Mouse (Mus musculus) MEL (cell line): ENCODE results near the gene Hba-x. TPM values are rescaled to one million over a fixed set of nuclear protein-coding genes. Genes with fewer than 3 reads are reported as not detected.

Experiments used
- DNase-seq: peaks from one replicate; pipeline ENCODE4 v3.0.0; 2011; ENCODE audit warnings: low read depth, low spot score
- H3K27ac ChIP-seq: 2 replicates; pipeline ENCODE4 v1.5.1; 2012; ENCODE audit warnings: low read depth, mild to moderate bottlenecking, control low read depth, low read length, moderate library complexity; ENCODE audit not compliant: control insufficient read depth
- H3K27me3 ChIP-seq, 2 experiments: fragments of 150-350 bp in 1 of 2; sonication (generic) in 1 of 2; 2 replicates each; pipeline ENCODE4 v1.6.1; 2012; ENCODE audit warnings: low read length in 2 of 2, mild to moderate bottlenecking in 2 of 2, improper control_type of control experiment in 1 of 2, moderate library complexity in 1 of 2; ENCODE audit not compliant: insufficient read depth in 2 of 2, control insufficient read depth in 1 of 2
- H3K36me3 ChIP-seq, 2 experiments: 2 replicates each; pipeline ENCODE4 v1.6.1; 2012 to 2014; ENCODE audit warnings: low read length in 2 of 2, improper control_type of control experiment in 1 of 2, inconsistent platforms in 1 of 2, mild to moderate bottlenecking in 1 of 2; ENCODE audit not compliant: insufficient read depth in 2 of 2, control insufficient read depth in 1 of 2
- H3K4me1 ChIP-seq, 2 experiments: fragments of 150-350 bp in 1 of 2; sonication (generic) in 1 of 2; 2 replicates each; pipeline ENCODE4 v1.6.1; 2012; ENCODE audit warnings: low read length in 2 of 2, improper control_type of control experiment in 1 of 2, mild to moderate bottlenecking in 1 of 2; ENCODE audit not compliant: insufficient read depth in 2 of 2, control insufficient read depth in 1 of 2
- H3K4me3 ChIP-seq, 2 experiments: fragments of 150-350 bp in 1 of 2; sonication (generic) in 1 of 2; 2 replicates each; pipeline ENCODE4 v1.5.1; 2012; ENCODE audit warnings: low read depth in 2 of 2, low read length in 2 of 2, mild to moderate bottlenecking in 2 of 2, moderate library complexity in 2 of 2, control low read depth in 1 of 2, improper control_type of control experiment in 1 of 2; ENCODE audit not compliant: control insufficient read depth in 1 of 2, insufficient read depth in 1 of 2
- H3K79me2 ChIP-seq: 2 replicates; pipeline ENCODE4 v1.6.1; 2012; ENCODE audit warnings: mild to moderate bottlenecking, low read length, moderate library complexity; ENCODE audit not compliant: control insufficient read depth, poor library complexity, insufficient read depth
- H3K9ac ChIP-seq: 2 replicates; pipeline ENCODE4 v1.6.1; 2012; ENCODE audit warnings: low read depth, mild to moderate bottlenecking, control low read depth, low read length, moderate library complexity; ENCODE audit not compliant: control insufficient read depth, poor library complexity, severe bottlenecking
- H3K9me3 ChIP-seq: fragments of 150-350 bp; sonication (generic); replicated peaks from 2 replicates; pipeline ENCODE4 v1.6.1; 2012; ENCODE audit warnings: mild to moderate bottlenecking, low read length, improper control_type of control experiment, moderate library complexity; ENCODE audit not compliant: insufficient read depth
- BHLHE40 ChIP-seq: IDR thresholded peaks from 2 replicates; pipeline ENCODE4 v1.6.1; 2012; ENCODE audit warnings: low read depth, mild to moderate bottlenecking, inconsistent platforms, low read length, improper control_type of control experiment, borderline replicate concordance
- CHD1 ChIP-seq: IDR thresholded peaks from 2 replicates; pipeline ENCODE4 v1.6.1; 2012; ENCODE audit warnings: low read depth, mild to moderate bottlenecking, inconsistent platforms, low read length, improper control_type of control experiment
- CHD2 ChIP-seq: IDR thresholded peaks from 2 replicates; pipeline ENCODE4 v1.6.1; 2011; ENCODE audit warnings: low read length, improper control_type of control experiment
- CTCF ChIP-seq, 3 experiments: IDR thresholded peaks in 2 of 3; conservative IDR thresholded peaks in 1 of 3; 2 replicates each; pipeline ENCODE4 v1.5.1; 2011 to 2012; ENCODE audit warnings: low read length in 3 of 3, low read depth in 2 of 3, mild to moderate bottlenecking in 2 of 3, improper control_type of control experiment in 1 of 3, inconsistent platforms in 1 of 3, mixed read lengths in 1 of 3, moderate library complexity in 1 of 3; ENCODE audit not compliant: control insufficient read depth in 1 of 3, insufficient read depth in 1 of 3, poor library complexity in 1 of 3, severe bottlenecking in 1 of 3
- E2F4 ChIP-seq: IDR thresholded peaks from 2 replicates; pipeline ENCODE4 v1.6.1; 2011; ENCODE audit warnings: low read depth, low read length, improper control_type of control experiment, borderline replicate concordance
- ELF1 ChIP-seq: IDR thresholded peaks from 2 replicates; pipeline ENCODE4 v1.6.1; 2014; ENCODE audit warnings: low read depth, mild to moderate bottlenecking, inconsistent platforms, low read length, improper control_type of control experiment, moderate library complexity
- EP300 ChIP-seq, 2 experiments: IDR thresholded peaks; 2 replicates each; pipeline ENCODE4 v1.6.1; 2011; ENCODE audit warnings: improper control_type of control experiment in 2 of 2, low read length in 2 of 2, low read depth in 1 of 2, mild to moderate bottlenecking in 1 of 2
- ETS1 ChIP-seq: IDR thresholded peaks from 2 replicates; pipeline ENCODE4 v1.6.1; 2012; ENCODE audit warnings: low read depth, mild to moderate bottlenecking, inconsistent platforms, low read length, improper control_type of control experiment, moderate library complexity
- GABPA ChIP-seq: IDR thresholded peaks from 2 replicates; pipeline ENCODE4 v1.6.1; 2012; ENCODE audit warnings: low read depth, mild to moderate bottlenecking, inconsistent platforms, low read length, improper control_type of control experiment, moderate library complexity
- GATA1 ChIP-seq: IDR thresholded peaks from 2 replicates; pipeline ENCODE4 v1.6.1; 2011; ENCODE audit warnings: low read depth, low read length, improper control_type of control experiment
- HCFC1 ChIP-seq: IDR thresholded peaks from 2 replicates; pipeline ENCODE4 v1.6.1; 2012; ENCODE audit warnings: low read depth, mild to moderate bottlenecking, inconsistent platforms, low read length, improper control_type of control experiment, moderate library complexity
- JUND ChIP-seq: IDR thresholded peaks from 2 replicates; pipeline ENCODE4 v1.6.1; 2011; ENCODE audit warnings: low read depth, mild to moderate bottlenecking, improper control_type of control experiment, low read length
- KAT2A ChIP-seq: conservative IDR thresholded peaks from 2 replicates; pipeline ENCODE4 v1.6.1; 2012; ENCODE audit warnings: low read depth, low read length, improper control_type of control experiment, inconsistent platforms
- MAFK ChIP-seq: IDR thresholded peaks from 2 replicates; pipeline ENCODE4 v1.6.1; 2011; ENCODE audit warnings: low read depth, mild to moderate bottlenecking, low read length, improper control_type of control experiment, borderline replicate concordance
- MAX ChIP-seq: IDR thresholded peaks from 2 replicates; pipeline ENCODE4 v1.6.1; 2011; ENCODE audit warnings: low read length, improper control_type of control experiment
- MAZ ChIP-seq: IDR thresholded peaks from 2 replicates; pipeline ENCODE4 v1.6.1; 2012; ENCODE audit warnings: low read depth, mild to moderate bottlenecking, inconsistent platforms, low read length, improper control_type of control experiment
- MEF2A ChIP-seq: IDR thresholded peaks from 2 replicates; pipeline ENCODE4 v1.6.1; 2014; ENCODE audit warnings: low read depth, mild to moderate bottlenecking, inconsistent platforms, low read length, improper control_type of control experiment; ENCODE audit not compliant: poor library complexity, insufficient replicate concordance, severe bottlenecking; ENCODE audit errors: extremely low read depth
- MXI1 ChIP-seq: IDR thresholded peaks from 2 replicates; pipeline ENCODE4 v1.6.1; 2011; ENCODE audit warnings: mild to moderate bottlenecking, low read depth, low read length, improper control_type of control experiment
- MYB ChIP-seq: IDR thresholded peaks from 2 replicates; pipeline ENCODE4 v1.6.1; 2011; ENCODE audit warnings: mild to moderate bottlenecking, low read depth, low read length, improper control_type of control experiment
- MYC ChIP-seq: IDR thresholded peaks from 2 replicates; pipeline ENCODE4 v1.6.1; 2011; ENCODE audit warnings: low read depth, mild to moderate bottlenecking, low read length, improper control_type of control experiment, moderate library complexity
- NELFE ChIP-seq: IDR thresholded peaks from 2 replicates; pipeline ENCODE4 v1.6.1; 2011; ENCODE audit warnings: low read depth, low read length, improper control_type of control experiment
- POLR2A ChIP-seq, 2 experiments: IDR thresholded peaks; 2 replicates each; pipeline ENCODE4 v1.6.1; 2011 to 2012; ENCODE audit warnings: low read length in 2 of 2, mild to moderate bottlenecking in 2 of 2, control low read depth in 1 of 2, improper control_type of control experiment in 1 of 2, low read depth in 1 of 2, moderate library complexity in 1 of 2; ENCODE audit not compliant: control insufficient read depth in 1 of 2, insufficient read depth in 1 of 2, poor library complexity in 1 of 2
- POLR2AphosphoS2 ChIP-seq: IDR thresholded peaks from 2 replicates; pipeline ENCODE4 v1.6.1; 2011; ENCODE audit warnings: low read length, improper control_type of control experiment
- POLR2AphosphoS5 ChIP-seq: IDR thresholded peaks from 2 replicates; pipeline ENCODE4 v1.6.1; 2012; ENCODE audit warnings: low read depth, borderline replicate concordance, mild to moderate bottlenecking, inconsistent platforms, low read length, moderate library complexity, mixed read lengths
- RAD21 ChIP-seq: IDR thresholded peaks from 2 replicates; pipeline ENCODE4 v1.6.1; 2011; ENCODE audit warnings: mild to moderate bottlenecking, low read depth, low read length, improper control_type of control experiment
- RCOR1 ChIP-seq: IDR thresholded peaks from 2 replicates; pipeline ENCODE4 v1.6.1; 2012; ENCODE audit warnings: low read depth, mild to moderate bottlenecking, inconsistent platforms, low read length, improper control_type of control experiment
- SIN3A ChIP-seq: IDR thresholded peaks from 2 replicates; pipeline ENCODE4 v1.6.1; 2012; ENCODE audit warnings: low read length, improper control_type of control experiment, inconsistent platforms
- SMC3 ChIP-seq: IDR thresholded peaks from 2 replicates; pipeline ENCODE4 v1.6.1; 2011; ENCODE audit warnings: low read depth, low read length, improper control_type of control experiment
- TAL1 ChIP-seq: IDR thresholded peaks from 2 replicates; pipeline ENCODE4 v1.6.1; 2012; ENCODE audit warnings: mild to moderate bottlenecking, inconsistent platforms, low read length, moderate library complexity, mixed read lengths
- TCF12 ChIP-seq: IDR thresholded peaks from 2 replicates; pipeline ENCODE4 v1.6.1; 2014; ENCODE audit warnings: low read depth, mild to moderate bottlenecking, inconsistent platforms, low read length, improper control_type of control experiment, moderate library complexity
- USF1 ChIP-seq: IDR thresholded peaks from 2 replicates; pipeline ENCODE4 v1.6.1; 2014; ENCODE audit warnings: low read depth, mild to moderate bottlenecking, inconsistent platforms, low read length, improper control_type of control experiment, moderate library complexity
- USF2 ChIP-seq, 2 experiments: IDR thresholded peaks; 2 replicates each; pipeline ENCODE4 v1.6.1; 2011 to 2012; ENCODE audit warnings: improper control_type of control experiment in 2 of 2, low read length in 2 of 2, borderline replicate concordance in 1 of 2, inconsistent platforms in 1 of 2, low read depth in 1 of 2, mild to moderate bottlenecking in 1 of 2; ENCODE audit not compliant: insufficient read depth in 1 of 2
- ZKSCAN1 ChIP-seq: IDR thresholded peaks from 2 replicates; pipeline ENCODE4 v1.6.1; 2012; ENCODE audit warnings: low read depth, mild to moderate bottlenecking, inconsistent platforms, low read length, improper control_type of control experiment, moderate library complexity
- ZMIZ1 ChIP-seq: IDR thresholded peaks from 2 replicates; pipeline ENCODE4 v1.6.1; 2012; ENCODE audit warnings: low read depth, mild to moderate bottlenecking, inconsistent platforms, low read length, improper control_type of control experiment, moderate library complexity
- polyA plus RNA-seq, 2 experiments: library from polyadenylated mRNA; stranded (reverse) in 1 of 2; unstranded in 1 of 2; fragments of >175 nt in 1 of 2; fragments of >200 nt in 1 of 2; gene quantifications; 2 replicates each; pipeline versions ENCODE4 v1.2.1 to v1.2.4; 2012; ENCODE audit warnings: low replicate concordance in 2 of 2, low read depth in 1 of 2; ENCODE audit not compliant: insufficient read length in 2 of 2, insufficient read depth in 1 of 2, missing spikeins in 1 of 2
- total RNA-seq: library from RNA; depleted of rRNA; stranded (reverse); fragments of 300-350 nt; gene quantifications from 2 replicates; pipeline ENCODE4 v1.2.3, GENCODE M21; 2012

The Hba-x gene
- total and polyA plus RNA-seq, 3 experiments: 0.13 TPM; not detected in 2

DNA sequence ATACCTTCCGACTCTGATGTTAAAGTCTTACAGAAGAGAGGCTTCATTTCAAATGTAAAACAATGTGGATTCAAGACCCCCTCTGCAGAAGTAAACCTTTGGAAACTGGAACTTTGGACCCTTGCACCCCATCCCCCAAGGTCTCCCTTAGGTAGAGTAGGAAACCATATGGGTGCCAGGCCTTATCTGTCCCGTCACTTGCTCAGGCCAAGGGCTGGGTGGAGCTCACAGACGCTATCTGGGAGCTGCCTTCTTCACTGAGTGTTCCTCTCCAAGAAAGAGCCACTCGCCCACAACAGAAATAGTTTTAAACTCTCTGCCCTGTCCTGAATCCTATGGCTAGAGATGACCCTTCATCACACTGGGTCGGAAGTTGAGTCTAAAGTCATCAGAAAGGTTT is 7.2 kb upstream of the Hba-x start:
- Histone ChIP-seq H3K27ac (peak overlapping the region; percentile 74), H3K79me2 (peaks cover 5% of the 10 kb centered on the region), H3K27me3 (no peaks in the 10 kb centered on the region), H3K36me3 (peaks cover 0 to 48% of the 10 kb centered on the region in 2 experiments; a peak in 2 of 4 replicates), H3K4me3 (peak overlapping the region; percentile 2 to 42; a peak in 3 of 4 replicates), H3K9me3 (no peaks in the 10 kb centered on the region), H3K4me1 (peaks cover 28 to 47% of the 10 kb centered on the region in 2 experiments), H3K9ac (peak overlapping the region; percentile 33; the same call in 1 of the 2 replicates)
- DNase-seq: peak; percentile 84
- TF ChIP-seq RAD21 (no peak), ETS1 (peak; percentile 91), MAX (no peak), MXI1 (no peak), MAZ (no peak; the same call in 1 of the 2 replicates), MAFK (0 out of 2 replicates have a peak, but pooled peaks have one; percentile 51), CHD1 (no peak), EP300 (IDR thresholded peaks at IDR 0.05; ENCODE audit: low read depth in 1 of 2, low read length in 2 of 2) (peak; percentile 88 to 92), CTCF (IDR thresholded peaks at IDR 0.05 in 2 of 3, conservative IDR thresholded peaks at IDR 0.05 in 1 of 3; ENCODE audit: control insufficient read depth in 1 of 3, insufficient read depth in 1 of 3, low read depth in 2 of 3, low read length in 3 of 3, poor library complexity in 1 of 3, severe bottlenecking in 1 of 3) (no peak), POLR2AphosphoS2 (no peak), ZKSCAN1 (no peak), MYC (0 out of 2 replicates have a peak, but pooled peaks have one; percentile 32), GABPA (no peak), GATA1 (peak; percentile 92), USF1 (no peak), SIN3A (0 out of 2 replicates have a peak, but pooled peaks have one; percentile 44), HCFC1 (peak; percentile 39; the same call in 1 of the 2 replicates), ZMIZ1 (0 out of 2 replicates have a peak, but pooled peaks have one; percentile 36), BHLHE40 (peak; percentile 54; the same call in 1 of the 2 replicates), KAT2A (no peak), E2F4 (no peak), POLR2AphosphoS5 (no peak), ELF1 (peak; percentile 14; the same call in 1 of the 2 replicates), TCF12 (peak; percentile 95), NELFE (peak; percentile 43), POLR2A (IDR thresholded peaks at IDR 0.05; ENCODE audit: control insufficient read depth in 1 of 2, insufficient read depth in 1 of 2, low read depth in 1 of 2, low read length in 2 of 2, poor library complexity in 1 of 2) (peak in 1 of 2 experiments; percentile 29; a peak in 1 of 4 replicates), MYB (no peak), TAL1 (peak; percentile 88), MEF2A (no peak), JUND (no peak), USF2 (IDR thresholded peaks at IDR 0.05; ENCODE audit: borderline replicate concordance in 1 of 2, insufficient read depth in 1 of 2, low read depth in 1 of 2, low read length in 2 of 2) (no peak), CHD2 (peak; percentile 70), RCOR1 (peak; percentile 63; the same call in 1 of the 2 replicates), SMC3 (peak; percentile 2; the same call in 1 of the 2 replicates)
